Mouse (Mus musculus) kidney, postnatal 4 days (tissue): ENCODE data around the gene Fzr1.
A peak's percentile ranks its signal among the peaks of the same experiment; 100 is the strongest.

Experiments
- DNase-seq, 2 experiments: peaks; one replicate each; pipeline ENCODE4 v3.0.0; 2021; ENCODE audit warnings: mixed read lengths in 2 of 2

The Fzr1 gene

GRCm38 (mm10) chr10:81351678-81352291 lies 26.5 kb downstream of the Fzr1 start:
- DNase-seq, result no peak

- peak; percentile 99 to 100 for DNase-seq
Measured at GRCm38 (mm10) chr10:81350351-81351063, 27.8 kb downstream of the Fzr1 start, which contains the start of gene Hmg20b. Gene Hmg20b, minus strand, starts transcription at chr10:81350480.

GRCm38 (mm10) chr10:81349961-81350350 lies 28.4 kb downstream of the Fzr1 start:
- no peak for DNase-seq

DNA sequence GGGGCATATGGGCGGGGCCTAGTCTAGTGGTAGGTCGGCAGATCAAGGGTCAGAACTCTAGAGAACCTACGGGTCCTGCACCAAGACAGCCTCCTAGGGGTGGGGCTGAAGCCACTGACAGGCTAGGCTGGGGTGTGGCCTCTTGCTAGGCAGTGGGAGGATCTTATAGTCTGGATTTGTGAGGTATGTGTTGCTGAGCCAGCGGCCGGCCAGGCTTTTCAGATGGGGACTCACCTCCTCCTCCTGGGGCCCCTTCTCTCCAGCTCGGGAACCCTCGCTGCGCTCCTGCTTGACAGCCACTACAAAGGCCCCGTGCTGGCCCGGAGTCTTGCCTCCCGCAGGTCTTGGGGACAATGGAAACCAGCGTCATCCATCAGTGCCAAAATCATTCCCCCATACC lies 29.2 kb downstream of the Fzr1 start:
- peak; percentile 61 to 77 for DNase-seq

DNA sequence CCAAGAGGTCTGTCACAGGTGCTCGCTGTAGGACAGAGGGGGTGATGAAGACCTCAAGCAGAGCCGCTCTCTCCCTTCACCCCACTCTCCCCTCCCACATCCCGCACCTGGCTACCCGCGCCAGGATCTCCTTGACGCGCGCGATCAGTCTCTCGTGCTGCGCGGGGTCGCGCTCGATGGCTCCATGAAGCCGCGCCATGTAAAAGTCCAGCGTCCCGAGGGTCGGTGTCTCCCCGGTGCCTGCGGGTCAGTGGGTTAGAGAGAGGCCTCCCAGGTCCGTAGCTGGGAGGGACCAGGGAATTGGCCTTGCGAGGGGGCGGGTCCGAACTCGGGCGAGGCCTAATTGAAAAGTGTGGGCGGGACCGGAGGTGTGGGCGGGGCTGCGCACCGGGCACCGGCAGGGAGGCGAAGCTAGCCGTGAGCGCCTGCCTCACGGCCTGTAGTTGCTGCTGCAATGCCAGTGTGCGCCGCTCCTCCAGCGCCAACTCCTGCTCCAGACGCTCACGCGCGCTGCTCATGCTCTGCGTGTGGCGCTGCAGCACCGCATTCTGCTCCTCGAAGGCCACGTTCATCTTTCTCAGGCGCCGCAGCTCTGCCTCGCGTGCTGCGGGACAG lies 31.8 kb downstream of the Fzr1 start:
- DNase-seq, result peak; percentile 86 to 91

GRCm38 (mm10) chr10:81345162-81345534 lies 33.2 kb downstream of the Fzr1 start:
- no peak for DNase-seq

GRCm38 (mm10) chr10:81344421-81345161 lies 33.7 kb downstream of the Fzr1 start:
- DNase-seq, result no peak

GRCm38 (mm10) chr10:81342686-81343505 lies 35.4 kb downstream of the Fzr1 start, which contains the start of gene Gipc3:
Gene Gipc3, minus strand, starts transcription at chr10:81343266.
- no peak for DNase-seq

GRCm38 (mm10) chr10:81341333-81341949 lies 36.9 kb downstream of the Fzr1 start:
- peak; percentile 88 to 90 for DNase-seq

GRCm38 (mm10) chr10:81340551-81341332 lies 37.6 kb downstream of the Fzr1 start:
- no peak for DNase-seq

GRCm38 (mm10) chr10:81336558-81336957 lies 41.8 kb downstream of the Fzr1 start:
- no peak for DNase-seq

DNA sequence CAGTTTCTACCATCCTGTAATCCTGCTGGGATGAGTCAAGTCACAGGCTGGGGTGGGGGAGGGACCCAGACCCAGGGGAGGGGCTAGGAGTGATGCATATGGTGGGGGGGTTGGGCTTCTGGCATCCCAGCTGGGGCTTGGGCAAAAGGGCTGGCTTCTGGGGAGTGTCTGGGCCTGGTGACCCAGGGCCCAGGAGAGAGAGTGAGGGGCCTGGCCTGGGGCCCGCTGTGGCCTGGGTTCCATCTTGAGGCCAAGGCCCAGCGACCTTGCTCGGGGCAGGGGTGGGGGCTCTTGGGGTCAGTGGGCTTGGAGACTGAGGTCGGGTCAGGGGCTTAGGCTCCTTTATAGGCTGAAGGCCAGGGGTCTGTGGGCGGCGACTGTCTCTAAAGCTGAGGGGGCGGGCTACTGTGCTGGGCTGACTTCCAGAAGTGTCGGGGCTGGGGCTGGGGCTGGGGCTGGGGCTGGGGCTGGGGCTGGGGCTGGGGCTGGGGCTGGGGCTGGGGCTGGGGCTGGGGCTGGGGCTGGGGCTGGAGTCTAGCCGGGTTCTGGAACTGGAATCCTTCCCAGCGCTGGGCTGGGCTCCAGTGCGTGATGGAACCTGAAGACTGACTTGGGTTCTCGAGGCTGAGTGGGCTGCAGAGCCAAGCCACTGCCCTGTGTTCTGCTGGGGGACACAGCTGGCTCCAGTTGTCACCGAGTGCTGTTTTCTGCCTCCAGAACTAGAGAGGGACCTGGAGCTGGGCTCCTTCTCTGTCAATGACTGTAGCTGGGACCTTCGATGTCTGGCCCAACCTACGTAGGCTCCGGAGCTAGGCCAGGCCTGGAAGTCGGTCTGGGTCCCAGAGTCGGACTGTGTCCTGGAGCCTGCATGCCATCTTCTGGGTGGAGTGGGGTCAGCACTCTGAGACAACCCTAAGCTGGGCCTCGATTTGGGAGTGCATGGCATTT lies 42.6 kb downstream of the Fzr1 start:
- peak; percentile 57 to 71 for DNase-seq

GRCm38 (mm10) chr10:81334324-81334723 lies 44.0 kb downstream of the Fzr1 start:
- no peak for DNase-seq

GRCm38 (mm10) chr10:81332277-81332676 lies 46.0 kb downstream of the Fzr1 start:
- no peak for DNase-seq

GRCm38 (mm10) chr10:81330007-81330406 lies 48.3 kb downstream of the Fzr1 start:
- DNase-seq, result peak; percentile 45 to 54

GRCm38 (mm10) chr10:81329194-81329975 lies 48.9 kb downstream of the Fzr1 start:
- peak; percentile 71 to 81 for DNase-seq

DNA sequence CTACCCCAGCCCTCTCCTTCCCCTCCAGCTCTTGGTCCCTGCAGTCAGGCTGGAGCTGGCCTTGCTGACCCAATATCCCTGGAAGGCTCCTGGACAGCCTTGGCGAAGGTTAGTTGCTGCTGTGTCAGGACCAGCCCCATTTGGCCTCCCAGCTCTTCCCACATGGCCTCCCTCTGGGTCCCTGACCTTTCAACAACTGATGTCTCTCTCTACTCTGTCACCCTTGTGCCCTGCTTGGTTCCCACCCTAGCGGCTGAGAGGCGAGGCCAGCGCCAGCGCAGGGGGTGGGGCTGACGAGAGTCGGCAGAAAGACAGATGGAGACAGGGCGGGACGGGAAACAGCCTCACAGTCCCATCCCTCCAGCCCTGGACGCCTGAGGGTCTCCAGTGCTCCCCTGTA lies 49.9 kb downstream of the Fzr1 start, which contains the start of gene Tbxa2r:
Gene Tbxa2r (plus strand): TSS at position 346 of the 400 bp plus-strand sequence.
- DNase-seq, result peak; percentile 70 to 80

GRCm38 (mm10) chr10:81327959-81328358 lies 50.4 kb downstream of the Fzr1 start:
- peak; percentile 36 to 60 for DNase-seq

DNA sequence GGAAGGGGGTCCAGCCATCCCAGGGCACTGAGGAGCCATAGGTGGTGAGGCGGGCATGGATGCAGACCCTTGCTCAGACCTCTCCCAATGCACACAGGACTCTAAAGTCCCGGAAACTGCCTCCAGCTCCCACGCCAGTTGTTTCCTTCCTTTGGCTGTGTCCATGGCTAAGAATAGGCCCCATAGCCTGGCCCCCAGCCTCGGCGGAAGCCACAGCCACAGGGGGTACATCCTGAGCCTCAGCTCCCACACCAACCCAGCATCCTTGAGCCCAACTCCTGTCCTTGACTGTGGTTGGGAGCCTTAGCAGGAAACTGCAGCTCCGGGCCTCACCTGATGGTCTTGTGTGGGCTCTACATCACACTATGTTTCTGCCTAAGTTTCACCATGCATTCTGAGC lies 51.5 kb downstream of the Fzr1 start:
- peak; percentile 55 to 71 for DNase-seq
